Mouse (Mus musculus): ENCODE measurements around the gene Inmt.

Gene Inmt

DNA sequence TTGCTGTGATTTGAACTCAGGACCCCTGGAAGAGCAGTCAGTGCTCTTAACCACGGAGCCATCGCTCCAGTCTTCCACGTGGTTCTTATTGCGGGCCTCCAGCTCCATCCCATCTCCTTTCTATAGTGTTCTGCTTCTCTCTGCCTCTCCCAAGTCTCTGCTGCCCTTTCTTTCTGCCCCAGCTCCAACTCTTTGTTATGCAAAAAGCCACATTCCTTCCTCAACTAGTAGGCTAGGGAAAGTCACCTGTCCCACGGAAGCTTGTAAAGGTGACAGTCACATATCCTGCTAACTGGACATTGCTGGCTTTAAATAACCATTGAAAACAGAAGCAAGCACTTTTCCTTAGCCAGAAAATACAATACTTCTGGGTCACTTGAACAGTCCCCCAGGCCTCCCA lies 5.0 kb downstream of the Inmt start:
- no peak for DNase-seq (ENCODE audit: low spot score in 2 of 2)

DNA sequence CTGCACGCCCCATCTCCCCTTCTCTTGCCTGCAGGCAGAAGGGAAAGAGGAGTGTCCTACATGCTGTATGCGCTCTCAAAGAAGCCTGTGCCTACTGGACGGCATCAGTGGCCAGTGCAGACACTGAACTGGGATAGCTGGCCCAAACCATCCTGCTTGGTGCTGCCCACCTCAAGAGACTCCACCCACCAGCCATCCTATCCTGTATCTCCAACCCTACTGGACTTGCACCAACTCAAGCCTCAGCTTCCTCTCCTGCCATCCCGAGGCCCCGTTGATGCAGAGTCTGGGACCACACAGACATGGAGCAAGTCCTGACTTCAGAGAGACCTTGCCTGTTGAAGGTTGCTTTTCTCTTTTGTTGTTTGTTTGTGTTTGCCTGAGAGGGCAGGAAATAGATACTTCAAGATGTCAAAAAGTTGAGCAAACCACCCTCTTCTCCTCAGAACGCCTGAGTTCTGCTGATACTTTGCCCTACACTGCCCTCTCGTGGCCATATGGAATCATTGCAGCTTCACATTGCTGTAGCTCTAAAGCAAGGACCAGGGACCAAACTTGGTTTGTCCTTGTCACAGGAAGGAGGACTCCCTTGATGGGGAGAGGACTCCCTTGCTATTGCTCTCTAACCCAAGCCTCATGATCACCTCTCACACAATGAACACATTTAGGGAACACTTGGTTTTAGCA lies 7.9 kb downstream of the Inmt start:
- DNase-seq (ENCODE audit: low spot score in 2 of 2), result peak; percentile 52 to 68

DNA sequence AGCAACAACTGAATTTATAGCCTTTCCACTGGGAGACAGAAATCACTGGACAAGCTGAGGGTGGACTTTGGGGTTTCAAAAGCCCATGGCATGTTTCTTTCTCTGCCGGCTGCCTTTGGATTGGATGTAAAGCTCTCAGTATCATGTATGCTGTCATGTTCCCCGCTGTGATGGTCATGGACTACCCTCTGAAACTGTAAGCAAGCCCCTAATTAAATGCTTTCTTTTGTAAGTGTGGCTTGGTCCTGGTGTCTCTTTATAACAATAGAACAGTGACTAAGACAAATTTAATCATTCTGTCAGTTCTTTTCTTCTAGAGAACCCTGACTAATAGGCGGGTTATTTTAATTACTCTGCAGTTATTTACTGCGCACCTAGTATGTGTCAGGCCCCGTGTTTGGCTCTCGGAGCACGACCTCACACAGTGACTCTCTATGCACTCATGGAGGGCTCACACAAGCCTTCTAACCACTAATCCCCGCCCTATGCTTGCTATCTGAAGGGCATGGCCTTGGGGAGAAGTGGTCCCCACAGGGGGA lies 11.7 kb downstream of the Inmt start:
- no peak for DNase-seq (ENCODE audit: low spot score in 2 of 2)

DNA sequence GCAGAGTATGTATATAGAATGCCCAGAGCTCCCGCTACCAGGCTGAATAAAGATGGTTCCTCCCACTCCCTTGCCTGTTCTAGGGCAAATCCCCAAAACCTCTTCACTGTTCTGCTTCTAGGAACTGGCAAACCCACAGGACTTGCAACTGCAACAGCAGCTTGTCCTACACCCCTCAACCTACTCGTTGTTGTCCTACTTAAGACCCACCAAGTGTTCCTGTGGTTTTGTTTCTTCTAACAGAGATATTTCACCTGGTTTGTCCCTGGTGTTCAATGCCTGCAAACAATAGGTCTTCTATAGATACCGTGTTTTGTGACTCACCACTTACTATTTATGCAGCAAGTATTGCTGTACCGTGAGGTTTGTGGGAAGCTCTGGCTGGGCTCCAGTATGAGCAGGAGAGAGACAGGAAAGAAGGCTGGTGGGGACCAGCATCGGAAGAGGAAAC lies 13.5 kb downstream of the Inmt start:
- DNase-seq (ENCODE audit: low spot score in 2 of 2), result peak; percentile 50 to 52

DNA sequence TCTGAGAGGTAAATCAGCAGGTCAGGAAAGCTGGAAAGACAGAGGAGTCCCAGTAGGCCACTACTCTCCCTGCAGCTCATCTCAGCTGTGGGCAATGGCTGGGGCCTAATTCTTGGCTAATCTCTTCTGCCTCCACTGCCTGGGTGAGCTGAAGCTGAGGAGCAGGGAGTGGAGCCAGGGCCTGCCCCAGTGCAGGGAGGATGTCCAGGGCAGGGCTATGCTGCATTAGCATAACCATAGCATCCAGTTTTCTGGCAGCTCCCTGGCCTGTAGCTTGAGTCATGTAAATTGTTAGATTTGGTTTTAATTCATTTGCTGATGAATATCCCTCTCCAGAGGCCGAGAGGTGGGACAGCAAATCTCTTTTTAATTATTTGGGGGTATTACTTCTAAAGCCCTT lies 15.6 kb downstream of the Inmt start:
- DNase-seq (ENCODE audit: low spot score in 2 of 2), result no peak

DNA sequence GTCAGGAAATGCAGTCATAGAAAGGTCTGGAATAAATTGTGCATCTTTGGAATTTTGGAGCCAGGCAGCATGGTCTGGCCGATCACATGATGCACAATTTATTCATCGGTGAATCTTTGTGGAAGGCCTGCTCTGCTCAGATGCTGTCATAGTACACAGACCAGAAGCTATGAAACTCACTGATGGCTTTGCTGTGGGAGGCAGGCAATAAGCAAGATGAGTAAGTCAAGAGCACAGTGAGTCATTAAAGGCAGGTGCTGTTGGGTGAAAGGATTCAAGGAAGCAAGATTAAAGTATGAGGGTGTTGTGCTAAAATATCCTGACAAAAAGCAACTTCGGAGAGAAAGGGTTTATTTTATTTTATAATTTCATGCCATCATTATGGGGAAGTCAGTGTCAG lies 22.6 kb downstream of the Inmt start:
- DNase-seq (ENCODE audit: low spot score in 2 of 2), result no peak

DNA sequence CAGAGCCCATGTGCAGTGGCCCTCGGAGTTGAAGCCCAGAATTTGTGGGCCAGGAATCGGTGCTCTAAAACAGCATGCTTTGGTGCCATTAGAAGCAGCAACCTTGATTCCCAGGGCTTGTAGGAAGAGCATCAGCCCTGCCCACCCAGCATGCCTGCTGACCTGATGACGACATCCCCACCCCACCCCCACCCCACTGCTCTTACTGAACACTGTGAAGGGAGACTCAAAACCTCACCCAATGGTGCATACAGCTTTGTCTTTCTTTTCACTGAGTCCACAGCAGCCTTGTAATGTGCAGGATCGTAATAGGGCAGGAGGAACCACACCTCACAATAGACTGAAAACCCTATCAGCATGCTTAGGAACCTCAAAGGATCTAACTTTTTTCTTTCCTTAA lies 28.7 kb downstream of the Inmt start:
- DNase-seq (ENCODE audit: low spot score in 2 of 2), result no peak

DNA sequence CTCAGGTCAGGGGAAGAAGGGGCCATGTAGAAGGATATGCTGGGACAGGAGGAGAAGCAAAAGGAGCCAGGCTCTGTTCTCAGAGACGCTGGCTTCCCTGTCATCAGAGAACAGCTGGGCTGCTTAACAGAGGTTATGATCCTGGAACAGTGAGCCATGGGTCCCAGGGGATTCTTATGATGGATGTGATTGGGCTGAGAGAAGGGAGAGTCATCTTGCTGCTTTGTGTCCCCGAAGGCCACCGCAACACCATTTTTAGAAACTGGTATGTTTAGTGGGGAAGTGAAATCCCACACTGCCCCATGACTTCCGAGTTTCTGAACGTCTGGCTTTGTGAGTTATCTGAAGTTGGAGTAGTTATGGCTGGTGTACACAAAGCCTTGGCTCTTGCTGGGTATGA lies 29.6 kb downstream of the Inmt start:
- no peak for DNase-seq (ENCODE audit: low spot score in 2 of 2)

DNA sequence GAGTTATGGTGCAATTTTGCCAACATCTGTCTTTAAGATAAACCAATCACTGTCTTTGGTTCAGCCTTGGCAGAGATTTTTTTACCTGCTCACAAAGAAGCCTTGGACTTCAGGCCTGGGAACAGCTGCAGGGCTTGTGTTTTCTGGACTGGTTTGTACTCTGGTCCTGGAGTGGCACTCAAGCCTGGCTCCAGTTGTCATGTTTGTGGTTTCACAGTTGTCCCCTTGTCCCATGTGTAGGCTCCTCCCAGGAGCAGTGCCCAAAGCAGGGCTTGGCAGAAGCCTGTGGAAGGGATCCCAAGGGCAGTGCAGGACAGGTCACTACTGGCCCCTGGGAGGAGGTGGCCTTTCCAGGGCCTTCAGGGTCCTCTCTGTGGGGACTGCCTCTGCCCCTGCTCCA lies 36.5 kb downstream of the Inmt start:
- no peak for DNase-seq (ENCODE audit: low spot score in 2 of 2)

DNA sequence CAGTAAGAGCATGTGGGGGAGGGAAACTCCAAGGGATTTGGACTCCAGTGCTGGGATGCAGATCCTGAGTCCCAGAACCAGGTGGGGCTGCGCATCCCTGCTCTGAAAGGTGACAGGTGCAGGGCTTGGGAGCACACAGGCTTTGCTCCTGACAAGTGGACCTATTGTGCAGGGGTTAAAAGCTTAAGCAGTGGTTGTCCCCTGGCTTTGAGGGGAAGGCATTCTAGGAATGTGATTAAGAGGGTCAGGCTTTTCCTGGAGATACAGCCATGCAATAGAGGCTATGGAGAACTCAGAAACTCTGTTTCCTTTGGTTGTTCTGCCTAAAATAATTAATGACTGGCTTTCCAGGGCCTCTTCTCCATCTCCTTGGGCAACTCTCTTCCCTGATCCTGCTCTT lies 41.4 kb downstream of the Inmt start:
- DNase-seq (ENCODE audit: low spot score in 2 of 2), result no peak

DNA sequence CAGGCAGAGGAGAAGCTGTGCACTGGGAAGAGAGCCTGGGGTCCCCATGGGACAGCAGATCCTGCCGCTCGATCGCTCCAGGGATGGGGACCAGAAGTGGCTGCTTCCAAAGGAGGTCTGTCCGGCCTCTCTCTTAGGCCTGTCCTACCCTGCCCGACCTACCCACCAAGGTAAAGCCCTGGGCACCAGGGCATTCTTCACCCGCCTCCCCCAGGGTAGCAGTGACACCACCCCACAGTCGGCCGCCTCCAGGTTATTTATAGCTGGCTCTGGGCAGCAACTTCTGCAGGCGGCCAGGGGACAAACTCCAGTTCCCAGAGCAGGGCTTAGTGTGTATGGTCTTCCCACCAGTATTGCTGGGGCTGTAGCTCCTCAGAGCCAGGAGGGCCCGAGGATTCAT lies 42.0 kb downstream of the Inmt start, which contains the start of gene Crhr2:
Gene Crhr2, minus strand, starts transcription at position 223 of the 400 bp plus-strand sequence.
- no peak for DNase-seq (ENCODE audit: low spot score in 2 of 2)

DNA sequence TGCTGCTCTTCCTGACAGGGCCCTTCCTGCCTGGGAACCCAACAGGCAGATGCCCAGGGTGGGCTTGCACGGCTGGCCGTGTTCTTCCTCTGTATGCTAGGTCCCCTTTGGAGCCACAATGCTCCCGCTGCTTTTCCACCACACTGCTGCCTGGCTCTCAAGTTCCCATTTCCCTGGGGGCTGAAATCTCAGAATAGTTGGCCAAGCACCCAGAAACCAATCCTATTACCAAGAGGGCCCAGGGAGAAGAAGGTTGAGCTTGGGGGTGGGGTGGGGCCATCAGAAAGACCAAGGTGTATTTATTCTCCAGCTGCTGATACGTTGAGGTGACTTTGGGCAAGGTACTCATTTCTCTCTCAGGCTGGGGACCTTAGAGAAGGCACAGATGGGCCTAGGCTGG lies 43.5 kb downstream of the Inmt start:
- DNase-seq (ENCODE audit: low spot score in 2 of 2), result no peak

DNA sequence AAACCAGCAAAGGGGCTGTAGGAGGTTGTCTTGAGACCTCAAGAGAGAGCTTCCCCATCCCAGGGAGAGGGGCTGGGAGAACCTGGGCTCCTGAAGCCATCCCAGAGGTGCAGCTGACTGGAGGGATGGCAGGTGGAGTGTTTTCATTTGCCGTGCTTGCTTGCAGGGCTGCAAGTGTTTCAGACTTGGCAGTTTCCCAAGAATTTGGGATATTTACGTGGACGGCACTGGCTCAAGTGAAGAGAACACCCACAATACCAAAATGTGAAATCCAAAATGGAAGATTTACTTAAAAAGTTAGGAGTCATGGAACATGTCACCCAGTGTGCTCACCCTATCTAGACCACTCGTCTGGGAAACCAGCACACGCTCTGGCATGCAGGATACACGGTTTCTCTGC lies 44.2 kb downstream of the Inmt start:
- no peak for DNase-seq (ENCODE audit: low spot score in 2 of 2)

DNA sequence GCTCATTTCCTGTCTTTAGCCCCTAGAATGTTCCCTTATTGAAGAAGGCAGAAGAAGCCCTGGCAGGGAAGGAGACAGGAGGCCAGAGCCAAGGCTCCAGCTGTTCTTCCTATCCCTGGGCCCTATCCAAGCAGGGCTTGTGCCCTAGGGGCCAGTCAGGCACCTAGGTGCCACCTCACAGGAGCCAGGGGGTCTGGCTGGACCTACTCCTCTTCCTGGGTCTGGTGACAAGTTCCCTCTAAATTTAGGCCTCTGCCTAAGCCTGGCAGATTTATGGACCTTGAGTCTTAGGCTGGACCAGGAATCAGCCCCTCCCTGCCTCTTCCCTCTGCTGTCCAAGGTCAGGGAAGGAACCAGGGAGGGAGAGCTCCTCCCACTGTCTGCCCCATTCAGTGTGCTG lies 46.5 kb downstream of the Inmt start:
- no peak for DNase-seq (ENCODE audit: low spot score in 2 of 2)

DNA sequence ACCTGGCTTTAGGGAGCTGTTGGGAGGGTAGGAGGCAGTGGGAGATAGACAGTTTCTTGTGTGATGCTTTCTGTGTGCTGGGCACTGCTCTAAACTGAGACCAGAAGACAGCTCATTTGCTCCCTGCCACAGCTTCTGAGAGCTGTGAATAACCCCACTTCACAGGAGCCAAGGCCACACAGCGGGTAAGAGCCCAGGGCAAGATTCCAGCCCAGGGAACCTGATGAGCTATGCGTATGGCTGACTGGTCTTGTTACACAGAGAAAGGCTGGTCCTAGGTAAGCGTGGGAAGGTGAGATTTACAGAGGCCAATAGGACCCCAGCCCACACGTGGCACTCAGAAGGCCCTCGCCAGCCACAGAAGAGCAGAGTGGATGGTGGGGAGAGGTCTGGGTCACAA lies 48.3 kb downstream of the Inmt start:
- DNase-seq (ENCODE audit: low spot score in 2 of 2), result no peak

DNA sequence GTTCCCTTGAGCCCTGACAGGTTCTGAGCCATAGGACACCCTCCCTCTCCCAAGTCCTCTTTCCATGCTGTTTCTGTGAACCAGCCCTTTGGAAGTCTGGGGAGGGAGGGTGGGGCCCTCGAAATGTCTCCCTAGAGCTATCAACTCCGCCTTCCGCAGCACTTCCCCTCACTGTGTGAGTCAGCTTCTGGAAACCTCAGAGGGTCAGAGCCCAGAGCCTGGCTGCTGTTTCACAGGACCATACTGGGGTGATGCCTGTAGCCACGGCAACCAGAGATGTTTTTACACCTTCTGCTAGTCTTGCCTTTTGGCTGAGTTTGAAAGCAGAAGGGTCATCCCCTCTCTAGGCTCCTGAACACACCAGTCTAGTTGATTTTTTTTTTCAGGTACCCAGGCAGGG lies 51.8 kb downstream of the Inmt start:
- no peak for DNase-seq (ENCODE audit: low spot score in 2 of 2)

Data from frontal cortex, postnatal 14 days (tissue).